Mouse (Mus musculus): ENCODE measurements at regions not wholly inside any gene's neighbourhood (a gene's known extent, or its start where the extent isn't known, plus 50 kb on each side); places are given as distances from the start of the nearest gene placed in this dataset.

- no peak for DNase-seq
Observed at GRCm38 (mm10) chr8:6813816-6814215, 1708.7 kb upstream of the Slc10a2 start.

GRCm38 (mm10) chr8:6807116-6807515, 1702.0 kb upstream of the Slc10a2 start:
- DNase-seq: no peak

- no peak for DNase-seq
Observed at GRCm38 (mm10) chr8:6803199-6803598, 1698.0 kb upstream of the Slc10a2 start.

GRCm38 (mm10) chr8:6801076-6801475, 1695.9 kb upstream of the Slc10a2 start:
- no peak for DNase-seq

GRCm38 (mm10) chr8:6789096-6789495, 1683.9 kb upstream of the Slc10a2 start:
- no peak for DNase-seq

- DNase-seq: no peak
Observed at GRCm38 (mm10) chr8:6780983-6781382, 1675.8 kb upstream of the Slc10a2 start.

- no peak for DNase-seq
Observed at GRCm38 (mm10) chr8:6775103-6775502, 1670.0 kb upstream of the Slc10a2 start.

GRCm38 (mm10) chr8:6729571-6729970, 1624.4 kb upstream of the Slc10a2 start:
- DNase-seq: no peak

- no peak for DNase-seq
Observed at GRCm38 (mm10) chr8:6708886-6709449, 1603.8 kb upstream of the Slc10a2 start.

GRCm38 (mm10) chr8:6688595-6688994, 1583.4 kb upstream of the Slc10a2 start:
- peak; percentile 10 for DNase-seq

GRCm38 (mm10) chr8:6658860-6659259, 1553.7 kb upstream of the Slc10a2 start:
- DNase-seq: no peak

- no peak for DNase-seq
Observed at GRCm38 (mm10) chr8:6657451-6657990, 1552.4 kb upstream of the Slc10a2 start.

- DNase-seq: no peak
Observed at GRCm38 (mm10) chr8:6652180-6652579, 1547.0 kb upstream of the Slc10a2 start.

GRCm38 (mm10) chr8:6648083-6648482, 1542.9 kb upstream of the Slc10a2 start:
- DNase-seq: no peak

- no peak for DNase-seq
Observed at GRCm38 (mm10) chr8:6645287-6645957, 1540.3 kb upstream of the Slc10a2 start.

- no peak for DNase-seq
Observed at GRCm38 (mm10) chr8:6644396-6644795, 1539.2 kb upstream of the Slc10a2 start.

- DNase-seq: no peak
Observed at GRCm38 (mm10) chr8:6627009-6627557, 1521.9 kb upstream of the Slc10a2 start.

- no peak for DNase-seq
Observed at GRCm38 (mm10) chr8:6608891-6609290, 1503.7 kb upstream of the Slc10a2 start.

GRCm38 (mm10) chr8:6606854-6607535, 1501.8 kb upstream of the Slc10a2 start:
- DNase-seq: no peak

- peak; percentile 34 for DNase-seq
Observed at GRCm38 (mm10) chr8:6604232-6604804, 1499.2 kb upstream of the Slc10a2 start.

GRCm38 (mm10) chr8:6590146-6590545, 1485.0 kb upstream of the Slc10a2 start:
- no peak for DNase-seq

GRCm38 (mm10) chr8:6583337-6584096, 1478.4 kb upstream of the Slc10a2 start:
- DNase-seq: no peak

GRCm38 (mm10) chr8:6582732-6583131, 1477.6 kb upstream of the Slc10a2 start:
- DNase-seq: no peak

All from kidney, adult 9 months (tissue).